Mouse (Mus musculus) small intestine, adult 2 months (tissue): ENCODE data around the gene Irak2.
A peak's percentile ranks its signal among the peaks of the same experiment; 100 is the strongest.

ENCODE experiments used
- CTCF ChIP-seq: fragments of 200-500 bp; IDR thresholded peaks from 2 replicates; pipeline ENCODE4 v1.5.1; 2012; ENCODE audit warnings: low read depth, mild to moderate bottlenecking, control low read depth, inconsistent platforms, low read length, moderate library complexity, mixed read lengths; ENCODE audit not compliant: insufficient replicate concordance, insufficient read length; ENCODE audit errors: extremely low read depth
- POLR2A ChIP-seq: fragments of 200-500 bp; IDR thresholded peaks from 2 replicates; pipeline ENCODE4 v1.6.1; 2012; ENCODE audit warnings: low read depth, mild to moderate bottlenecking, control low read depth, inconsistent platforms, low read length, moderate library complexity

- peak; percentile 15; the same call in 1 of the 2 replicates for TF ChIP-seq CTCF
- no peak for TF ChIP-seq POLR2A
Measured at GRCm38 (mm10) chr6:113605224-113605545, 33.1 kb upstream of the Irak2 start.
